Mouse (Mus musculus) embryonic fibroblast, embryonic 13.5 days (primary cell): ENCODE data around the gene Actn4. TPM values are rescaled to one million over a fixed set of nuclear protein-coding genes. Genes with fewer than 3 reads are reported as not detected.
A peak's percentile ranks its signal among the peaks of the same experiment; 100 is the strongest.

ENCODE experiments used
- H3K27ac ChIP-seq: 2 replicates; pipeline ENCODE4 v1.5.1; 2012; ENCODE audit warnings: low read length, control low read depth, inconsistent platforms; ENCODE audit not compliant: insufficient read depth
- H3K4me1 ChIP-seq: 2 replicates; pipeline ENCODE4 v1.6.1; 2011; ENCODE audit warnings: low read length; ENCODE audit not compliant: control insufficient read depth, insufficient read depth
- H3K4me3 ChIP-seq: 2 replicates; pipeline ENCODE4 v1.5.1; 2011; ENCODE audit warnings: mild to moderate bottlenecking, control low read depth, low read length; ENCODE audit not compliant: insufficient read depth
- CTCF ChIP-seq: IDR thresholded peaks from 2 replicates; pipeline ENCODE4 v1.5.1; 2011; ENCODE audit warnings: mild to moderate bottlenecking, control low read depth, low read length, moderate library complexity, borderline replicate concordance; ENCODE audit not compliant: insufficient read depth
- POLR2A ChIP-seq: IDR thresholded peaks from 2 replicates; pipeline ENCODE4 v1.6.1; 2011; ENCODE audit warnings: low read depth, mild to moderate bottlenecking, control low read depth, low read length, moderate library complexity
- polyA plus RNA-seq: library from polyadenylated mRNA; stranded (reverse); fragments of >200 nt; gene quantifications from 2 replicates; pipeline ENCODE4 v1.2.4, GENCODE M21; 2011; ENCODE audit warnings: low read depth; ENCODE audit not compliant: missing spikeins, insufficient read length

Gene Actn4
- polyA plus RNA-seq, 1 experiment = 446 TPM

- peaks cover 55% of the 10 kb centered on the region for H3K4me1 ChIP-seq
- no peak overlapping the region for H3K4me3 ChIP-seq
- peak overlapping the region; percentile 99 for H3K27ac ChIP-seq
- no peak for TF ChIP-seq CTCF
- no peak for TF ChIP-seq POLR2A
These were observed 10.4 kb downstream of the Actn4 start for GRCm38 (mm10) chr7:28951764-28952163.

GRCm38 (mm10) chr7:28950346-28951037, 11.6 kb downstream of the Actn4 start:
- Histone ChIP-seq H3K27ac (peak overlapping the region; percentile 99), H3K4me1 (peaks cover 57% of the 10 kb centered on the region), H3K4me3 (no peak overlapping the region)
- TF ChIP-seq POLR2A (no peak), CTCF (no peak)

DNA sequence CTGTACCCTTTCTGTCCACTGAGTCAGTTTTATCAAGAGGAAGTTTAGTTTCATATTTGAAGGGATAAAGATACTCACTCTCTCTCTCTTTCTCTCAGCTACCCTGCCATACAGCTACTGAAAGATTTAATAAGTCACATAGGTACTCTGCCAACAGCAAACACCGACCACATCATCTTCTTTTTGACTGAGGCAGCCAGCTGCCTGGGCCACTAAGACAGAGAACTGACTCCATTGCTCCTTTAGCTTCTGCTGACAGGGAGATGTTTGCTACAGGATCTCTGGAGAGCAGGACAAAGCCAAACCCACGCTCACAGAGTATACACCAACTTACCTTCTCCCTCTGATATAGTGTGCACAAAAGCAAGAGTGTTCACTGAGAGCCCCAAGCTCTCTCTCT, 12.8 kb downstream of the Actn4 start:
- H3K4me1 ChIP-seq = peaks cover 63% of the 10 kb centered on the region
- TF ChIP-seq POLR2A (no peak), CTCF (no peak)
- peak overlapping the region; percentile 100 for H3K27ac ChIP-seq
- H3K4me3 ChIP-seq = no peak overlapping the region

DNA sequence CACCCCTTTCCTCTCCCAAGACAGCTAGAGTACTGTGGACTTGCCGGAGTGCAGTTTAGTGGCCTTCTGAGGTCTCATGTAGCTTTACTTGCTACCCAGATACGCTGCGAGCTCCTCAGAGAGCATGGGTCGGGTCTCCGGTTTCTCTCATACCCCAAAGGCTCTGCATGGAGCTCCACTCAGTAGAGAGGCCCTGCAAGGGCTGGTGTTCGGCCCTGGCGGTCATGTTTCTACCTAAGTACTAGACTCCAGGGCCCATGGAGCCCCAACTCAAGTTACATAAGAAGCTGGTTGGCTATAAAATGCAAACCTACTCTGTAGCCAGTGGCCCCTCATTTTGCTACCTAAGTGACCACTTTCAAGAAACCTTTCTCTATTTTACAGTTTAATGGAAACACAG, 13.4 kb downstream of the Actn4 start:
- TF ChIP-seq POLR2A (no peak), CTCF (no peak)
- Histone ChIP-seq H3K27ac (peak overlapping the region; percentile 100), H3K4me1 (peaks cover 61% of the 10 kb centered on the region), H3K4me3 (no peak overlapping the region)

DNA sequence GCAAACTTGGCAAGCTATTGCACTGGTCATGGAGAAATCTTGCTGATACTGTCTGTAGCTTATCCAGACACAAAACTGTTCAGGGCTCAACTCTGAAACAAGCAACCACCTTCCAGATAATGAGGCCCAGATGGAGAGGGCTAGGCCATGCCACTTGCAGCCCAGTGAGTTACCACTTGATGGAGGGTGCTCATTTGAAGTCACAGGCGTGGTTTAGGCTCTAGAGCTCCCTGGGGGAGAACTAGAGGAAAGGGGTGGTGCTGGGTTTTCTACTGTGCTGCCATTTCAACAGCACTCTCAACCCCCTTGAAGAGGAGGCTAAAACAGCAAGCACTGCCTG, 15.9 kb downstream of the Actn4 start:
- H3K27ac ChIP-seq = peak overlapping the region; percentile 100

GRCm38 (mm10) chr7:28945416-28946270, 16.5 kb downstream of the Actn4 start:
- H3K27ac ChIP-seq = peak overlapping the region; percentile 100
- TF ChIP-seq POLR2A (no peak), CTCF (no peak)
- peaks cover 60% of the 10 kb centered on the region for H3K4me1 ChIP-seq
- H3K4me3 ChIP-seq = no peak overlapping the region

More for the DNA sequence above, 15.9 kb downstream of the Actn4 start:
- TF ChIP-seq POLR2A = peak; percentile 21; the same call in 1 of the 2 replicates
- TF ChIP-seq CTCF = no peak
- Histone ChIP-seq H3K4me1 (peaks cover 58% of the 10 kb centered on the region), H3K4me3 (no peak overlapping the region)

DNA sequence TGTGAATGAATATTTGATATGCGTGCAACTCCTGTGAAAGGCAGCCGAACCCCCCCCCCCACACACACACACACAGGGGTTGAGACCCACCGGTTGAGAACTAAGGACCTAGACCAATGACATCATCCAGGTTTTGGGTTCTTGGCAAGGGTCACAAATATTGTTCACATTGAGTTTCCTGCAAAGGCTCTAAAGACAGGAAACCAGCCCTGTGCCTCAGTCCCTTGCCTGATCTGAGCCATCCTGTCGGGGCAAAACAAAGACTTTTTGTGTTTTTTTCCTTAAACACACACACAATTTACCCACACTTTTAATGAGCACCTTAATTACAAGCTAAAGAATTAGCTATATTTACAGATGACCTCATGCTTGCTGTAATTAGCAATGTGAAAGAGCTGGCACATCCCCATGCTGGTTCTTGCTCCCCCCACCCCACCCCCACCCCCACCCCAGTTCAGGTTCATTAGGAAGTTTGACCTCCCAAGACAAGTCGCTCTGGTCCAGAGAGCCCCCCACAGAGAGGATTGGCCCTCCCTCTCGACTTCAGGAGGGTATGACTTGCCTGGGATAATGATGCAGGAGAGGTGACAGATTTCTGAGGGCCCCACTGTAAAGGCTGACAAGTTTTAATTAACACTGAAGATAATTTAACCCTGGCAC, 17.3 kb downstream of the Actn4 start:
- peak overlapping the region; percentile 100 for H3K27ac ChIP-seq
- peaks cover 59% of the 10 kb centered on the region for H3K4me1 ChIP-seq
- no peak for TF ChIP-seq POLR2A
- no peak overlapping the region for H3K4me3 ChIP-seq

- Histone ChIP-seq H3K4me1 (peaks cover 56% of the 10 kb centered on the region), H3K27ac (peak overlapping the region; percentile 99), H3K4me3 (no peak overlapping the region)
- TF ChIP-seq CTCF (no peak), POLR2A (no peak)
These were observed 18.5 kb downstream of the Actn4 start for GRCm38 (mm10) chr7:28943451-28944180.

GRCm38 (mm10) chr7:28941542-28941941, 20.6 kb downstream of the Actn4 start:
- Histone ChIP-seq H3K4me3 (no peak overlapping the region), H3K4me1 (peaks cover 53% of the 10 kb centered on the region), H3K27ac (peak overlapping the region; percentile 86)
- TF ChIP-seq POLR2A (no peak), CTCF (no peak)
